Mouse (Mus musculus) thymus, adult 2 months (tissue): ENCODE data around the gene Rpl23.

Experiments
- CTCF ChIP-seq: fragments of 200-500 bp; IDR thresholded peaks from 2 replicates; pipeline ENCODE4 v1.5.1; 2012; ENCODE audit warnings: mild to moderate bottlenecking, control low read depth, low read length, moderate library complexity, borderline replicate concordance; ENCODE audit not compliant: control insufficient read depth, poor library complexity, insufficient read depth; ENCODE audit errors: extremely low read depth
- POLR2A ChIP-seq: fragments of 200-500 bp; IDR thresholded peaks from 2 replicates; pipeline ENCODE4 v1.6.1; 2012; ENCODE audit warnings: mild to moderate bottlenecking, low read length, control low read depth, moderate library complexity; ENCODE audit not compliant: control insufficient read depth, poor library complexity, insufficient read depth; ENCODE audit errors: extremely low read depth

GRCm38 (mm10) chr11:97787961-97788360, 5.7 kb upstream of the Rpl23 start:
- TF ChIP-seq POLR2A (no peak), CTCF (no peak)
